Mouse (Mus musculus): ENCODE data around the gene L1td1. TPM values are rescaled to one million over a fixed set of nuclear protein-coding genes. Genes with fewer than 3 reads are reported as not detected.

Gene L1td1
- total and polyA plus RNA-seq, 3 experiments: not detected

- Histone ChIP-seq H3K27me3 (ENCODE audit: control insufficient read depth in 1 of 2, insufficient read depth in 2 of 2, low read length in 2 of 2) (no peaks in the 10 kb centered on the region), H3K9me3 (replicated peaks; ENCODE audit: insufficient read depth, low read length) (no peaks in the 10 kb centered on the region), H3K36me3 (ENCODE audit: control insufficient read depth in 1 of 2, insufficient read depth in 2 of 2, low read length in 2 of 2) (no peaks in the 10 kb centered on the region), H3K79me2 (ENCODE audit: control insufficient read depth, insufficient read depth, low read length, poor library complexity) (no peaks in the 10 kb centered on the region), H3K4me1 (ENCODE audit: control insufficient read depth in 1 of 2, insufficient read depth in 2 of 2, low read length in 2 of 2) (no peaks in the 10 kb centered on the region), H3K27ac (ENCODE audit: control insufficient read depth, low read depth, low read length) (no peak overlapping the region), H3K4me3 (ENCODE audit: control insufficient read depth in 1 of 2, insufficient read depth in 1 of 2, low read depth in 2 of 2, low read length in 2 of 2) (no peak overlapping the region), H3K9ac (ENCODE audit: control insufficient read depth, low read depth, low read length, poor library complexity, severe bottlenecking) (no peak overlapping the region)
- TF ChIP-seq E2F4 (IDR thresholded peaks at IDR 0.05; ENCODE audit: borderline replicate concordance, low read depth, low read length): no peak
- TF ChIP-seq CHD2 (IDR thresholded peaks at IDR 0.05; ENCODE audit: low read length): no peak
- no peak for TF ChIP-seq ZNF384 (IDR thresholded peaks at IDR 0.05; ENCODE audit: low read depth, low read length)
- no peak for TF ChIP-seq NRF1 (IDR thresholded peaks at IDR 0.05; ENCODE audit: insufficient read depth, low read depth, low read length, poor library complexity, severe bottlenecking)
- no peak for TF ChIP-seq ETS1 (IDR thresholded peaks at IDR 0.05; ENCODE audit: low read depth, low read length)
- TF ChIP-seq BHLHE40 (IDR thresholded peaks at IDR 0.05; ENCODE audit: borderline replicate concordance, low read depth, low read length): no peak
- TF ChIP-seq POLR2A (IDR thresholded peaks at IDR 0.05; ENCODE audit: control insufficient read depth in 1 of 2, insufficient read depth in 1 of 2, low read depth in 1 of 2, low read length in 2 of 2, poor library complexity in 1 of 2): no peak
- no peak for TF ChIP-seq MAZ (IDR thresholded peaks at IDR 0.05; ENCODE audit: low read depth, low read length)
- no peak for TF ChIP-seq KAT2A (conservative IDR thresholded peaks at IDR 0.05; ENCODE audit: low read depth, low read length)
- TF ChIP-seq MAFK (IDR thresholded peaks at IDR 0.05; ENCODE audit: borderline replicate concordance, low read depth, low read length): no peak
- DNase-seq (ENCODE audit: low read depth, low spot score): no peak
These were observed 27.6 kb upstream of the L1td1 start for GRCm38 (mm10) chr4:98698921-98699320.

DNA sequence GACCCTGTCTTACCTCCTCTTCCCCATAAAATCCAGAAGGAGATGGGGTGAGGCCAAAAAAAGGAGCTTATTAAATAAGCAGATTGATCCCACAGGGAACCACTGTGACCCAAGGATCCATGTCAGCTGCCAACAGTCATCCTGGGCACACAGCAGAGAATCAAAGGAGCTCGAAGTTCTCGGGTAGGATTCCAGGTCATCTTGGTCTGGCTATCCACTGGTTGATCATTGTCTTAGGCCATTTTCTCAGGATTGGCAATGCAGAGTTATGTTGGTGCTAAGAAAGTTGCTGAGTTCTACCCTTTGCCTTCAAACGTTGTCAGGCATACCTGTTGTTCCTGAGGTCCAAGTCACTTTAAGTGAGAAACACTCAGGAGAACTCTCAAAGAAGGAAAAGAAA is 26.4 kb upstream of the L1td1 start:
- DNase-seq (ENCODE audit: low read depth, low spot score): no peak
- no peaks in the 10 kb centered on the region for H3K9me3 ChIP-seq (replicated peaks; ENCODE audit: insufficient read depth, low read length)
- H3K4me3 ChIP-seq (ENCODE audit: control insufficient read depth in 1 of 2, insufficient read depth in 1 of 2, low read depth in 2 of 2, low read length in 2 of 2): no peak overlapping the region
- TF ChIP-seq MAFK (IDR thresholded peaks at IDR 0.05; ENCODE audit: borderline replicate concordance, low read depth, low read length) (no peak), MAX (IDR thresholded peaks at IDR 0.05; ENCODE audit: low read length) (no peak), MYC (IDR thresholded peaks at IDR 0.05; ENCODE audit: low read depth, low read length) (no peak), GABPA (IDR thresholded peaks at IDR 0.05; ENCODE audit: low read depth, low read length) (no peak), TBP (IDR thresholded peaks at IDR 0.05; ENCODE audit: low read depth, low read length) (no peak), POLR2A (IDR thresholded peaks at IDR 0.05; ENCODE audit: control insufficient read depth in 1 of 2, insufficient read depth in 1 of 2, low read depth in 1 of 2, low read length in 2 of 2, poor library complexity in 1 of 2) (no peak), CHD1 (IDR thresholded peaks at IDR 0.05; ENCODE audit: low read depth, low read length) (no peak), UBTF (IDR thresholded peaks at IDR 0.05; ENCODE audit: borderline replicate concordance, insufficient read depth, low read depth, low read length) (no peak), ETS1 (IDR thresholded peaks at IDR 0.05; ENCODE audit: low read depth, low read length) (no peak)
- H3K4me1 ChIP-seq (ENCODE audit: control insufficient read depth in 1 of 2, insufficient read depth in 2 of 2, low read length in 2 of 2): no peaks in the 10 kb centered on the region
- H3K27ac ChIP-seq (ENCODE audit: control insufficient read depth, low read depth, low read length): no peak overlapping the region
- H3K79me2 ChIP-seq (ENCODE audit: control insufficient read depth, insufficient read depth, low read length, poor library complexity): no peaks in the 10 kb centered on the region
- no peaks in the 10 kb centered on the region for H3K36me3 ChIP-seq (ENCODE audit: control insufficient read depth in 1 of 2, insufficient read depth in 2 of 2, low read length in 2 of 2)
- H3K27me3 ChIP-seq (ENCODE audit: control insufficient read depth in 1 of 2, insufficient read depth in 2 of 2, low read length in 2 of 2): no peaks in the 10 kb centered on the region
- no peak overlapping the region for H3K9ac ChIP-seq (ENCODE audit: control insufficient read depth, low read depth, low read length, poor library complexity, severe bottlenecking)
